Mouse (Mus musculus) ES-CJ7 (cell line): Measurements from ENCODE around the gene Prpf19.

Source experiments
- DNase-seq: peaks from one replicate; pipeline ENCODE4 v3.0.0; 2011; ENCODE audit warnings: low read depth, low spot score

Gene Prpf19

GRCm38 (mm10) chr19:10895708-10896107 is 677 bp downstream of the Prpf19 start:
- no peak for DNase-seq

GRCm38 (mm10) chr19:10896849-10897248 is 1.8 kb downstream of the Prpf19 start:
- no peak for DNase-seq

GRCm38 (mm10) chr19:10897491-10897890 is 2.5 kb downstream of the Prpf19 start:
- no peak for DNase-seq

- DNase-seq, result no peak
These were observed 5.3 kb downstream of the Prpf19 start for GRCm38 (mm10) chr19:10900315-10900714.

GRCm38 (mm10) chr19:10901046-10901445 is 6.0 kb downstream of the Prpf19 start:
- no peak for DNase-seq

- DNase-seq, result no peak
These were observed 9.5 kb downstream of the Prpf19 start for GRCm38 (mm10) chr19:10904512-10904911.

GRCm38 (mm10) chr19:10904927-10905727 is 10.1 kb downstream of the Prpf19 start:
- no peak for DNase-seq

GRCm38 (mm10) chr19:10905728-10906000 is 10.6 kb downstream of the Prpf19 start:
- no peak for DNase-seq

GRCm38 (mm10) chr19:10907891-10908290 is 12.9 kb downstream of the Prpf19 start:
- DNase-seq, result peak; percentile 60

- no peak for DNase-seq
These were observed 14.2 kb downstream of the Prpf19 start for GRCm38 (mm10) chr19:10909087-10909721.

- no peak for DNase-seq
These were observed 19.3 kb downstream of the Prpf19 start for GRCm38 (mm10) chr19:10914291-10914690.

GRCm38 (mm10) chr19:10914870-10915269 is 19.8 kb downstream of the Prpf19 start:
- DNase-seq, result no peak

GRCm38 (mm10) chr19:10916506-10916905 is 21.5 kb downstream of the Prpf19 start:
- no peak for DNase-seq

- no peak for DNase-seq
These were observed 23.4 kb downstream of the Prpf19 start for GRCm38 (mm10) chr19:10918321-10918991.

GRCm38 (mm10) chr19:10920532-10920931 is 25.5 kb downstream of the Prpf19 start, which contains the start of gene Zp1:
TSS of gene Zp1 (minus strand) at chr19:10920632.
- no peak for DNase-seq

GRCm38 (mm10) chr19:10921058-10921457 is 26.0 kb downstream of the Prpf19 start:
- DNase-seq, result no peak

- no peak for DNase-seq
These were observed 29.2 kb downstream of the Prpf19 start for GRCm38 (mm10) chr19:10924220-10924619.

GRCm38 (mm10) chr19:10926123-10926621 is 31.1 kb downstream of the Prpf19 start:
- DNase-seq, result no peak

- no peak for DNase-seq
These were observed 31.6 kb downstream of the Prpf19 start for GRCm38 (mm10) chr19:10926666-10927065.

- no peak for DNase-seq
These were observed 35.6 kb downstream of the Prpf19 start for GRCm38 (mm10) chr19:10930641-10931040.

- DNase-seq, result no peak
These were observed 40.0 kb downstream of the Prpf19 start for GRCm38 (mm10) chr19:10935029-10935428.

- DNase-seq, result peak; percentile 42
These were observed 41.0 kb downstream of the Prpf19 start for GRCm38 (mm10) chr19:10936077-10936476.
